Mouse (Mus musculus) heart, postnatal 0 days (tissue): Measurements from ENCODE around the gene Uqcrq. TPM values are rescaled to one million over a fixed set of nuclear protein-coding genes. Genes with fewer than 3 reads are reported as not detected.

Experiments
- ATAC-seq: fragments of 200-750 bp; cut with Nextera tagmentation; 2 replicates; pipeline ENCODE4 v1.8.0; 2017; ENCODE audit warnings: low read depth, moderate number of reproducible peaks, moderate library complexity; ENCODE audit not compliant: insufficient read depth
- DNase-seq: peaks from one replicate; pipeline ENCODE4 v3.0.0-alpha.2; 2016; ENCODE audit warnings: low spot score
- H3K27ac ChIP-seq: fragments of 300-500 bp; sonication (generic); 2 replicates; pipeline ENCODE4 v1.5.1; 2014; ENCODE audit warnings: low read depth, mild to moderate bottlenecking
- H3K27me3 ChIP-seq: fragments of 300-500 bp; sonication (generic); 2 replicates; pipeline ENCODE4 v1.6.1; 2014; ENCODE audit warnings: low read length, mixed read lengths; ENCODE audit not compliant: control insufficient read depth, insufficient read depth
- H3K36me3 ChIP-seq: fragments of 300-500 bp; sonication (generic); replicated peaks from 2 replicates; pipeline ENCODE4 v1.6.1; 2014; ENCODE audit warnings: low read length, mixed read lengths; ENCODE audit not compliant: control insufficient read depth, insufficient read depth
- H3K4me1 ChIP-seq: fragments of 300-500 bp; sonication (generic); 2 replicates; pipeline ENCODE4 v1.6.1; 2014; ENCODE audit warnings: antibody characterized with exemption; ENCODE audit not compliant: control insufficient read depth, insufficient read depth
- H3K4me2 ChIP-seq: fragments of 300-500 bp; sonication (generic); 2 replicates; pipeline ENCODE4 v1.6.1; 2014; ENCODE audit warnings: low read depth, mild to moderate bottlenecking, low read length, moderate library complexity
- H3K4me3 ChIP-seq: fragments of 300-500 bp; sonication (generic); 2 replicates; pipeline ENCODE4 v1.5.1; 2014; ENCODE audit warnings: low read depth, low read length
- H3K9ac ChIP-seq: fragments of 300-500 bp; sonication (generic); replicated peaks from 2 replicates; pipeline ENCODE4 v1.6.1; 2014; ENCODE audit warnings: low read depth, low read length, mixed read lengths
- H3K9me3 ChIP-seq: fragments of 300-500 bp; sonication (generic); replicated peaks from 2 replicates; pipeline ENCODE4 v1.6.1; 2016; ENCODE audit warnings: low read length; ENCODE audit not compliant: control insufficient read depth
- CTCF ChIP-seq: IDR thresholded peaks from 2 replicates; pipeline ENCODE4 v1.5.1; 2016; ENCODE audit warnings: antibody characterized with exemption, control low read depth, low read depth
- EP300 ChIP-seq: IDR thresholded peaks from 2 replicates; pipeline ENCODE4 v1.6.1; 2016; ENCODE audit warnings: antibody characterized with exemption, low read depth
- WGBS: fragments of 180-500 bp; shearing (Covaris S2); extraction: QIAGEN DNeasy Blood & Tissue Kit; methylation state at CpG from one replicate; pipeline ENCODE4 v1.1.7; 2014; 5-methylcytosine and 5-hydroxymethylcytosine counted together
- polyA plus RNA-seq: library from polyadenylated mRNA; unstranded; fragments of >200 nt; fragmentation: Nextera tagmentation; extraction: Ambion mirVana; gene quantifications from 2 replicates; pipeline ENCODE4 v1.2.1, GENCODE M21; 2015
- total RNA-seq: library from RNA; depleted of rRNA; stranded (reverse); fragments of >200 nt; gene quantifications from 2 replicates; pipeline ENCODE4 v1.2.3, GENCODE M21; 2014; ENCODE audit warnings: low replicate concordance

The Uqcrq gene
- total and polyA plus RNA-seq, 2 experiments from 2014 or later, result 76.4 to 3,062 TPM

DNA sequence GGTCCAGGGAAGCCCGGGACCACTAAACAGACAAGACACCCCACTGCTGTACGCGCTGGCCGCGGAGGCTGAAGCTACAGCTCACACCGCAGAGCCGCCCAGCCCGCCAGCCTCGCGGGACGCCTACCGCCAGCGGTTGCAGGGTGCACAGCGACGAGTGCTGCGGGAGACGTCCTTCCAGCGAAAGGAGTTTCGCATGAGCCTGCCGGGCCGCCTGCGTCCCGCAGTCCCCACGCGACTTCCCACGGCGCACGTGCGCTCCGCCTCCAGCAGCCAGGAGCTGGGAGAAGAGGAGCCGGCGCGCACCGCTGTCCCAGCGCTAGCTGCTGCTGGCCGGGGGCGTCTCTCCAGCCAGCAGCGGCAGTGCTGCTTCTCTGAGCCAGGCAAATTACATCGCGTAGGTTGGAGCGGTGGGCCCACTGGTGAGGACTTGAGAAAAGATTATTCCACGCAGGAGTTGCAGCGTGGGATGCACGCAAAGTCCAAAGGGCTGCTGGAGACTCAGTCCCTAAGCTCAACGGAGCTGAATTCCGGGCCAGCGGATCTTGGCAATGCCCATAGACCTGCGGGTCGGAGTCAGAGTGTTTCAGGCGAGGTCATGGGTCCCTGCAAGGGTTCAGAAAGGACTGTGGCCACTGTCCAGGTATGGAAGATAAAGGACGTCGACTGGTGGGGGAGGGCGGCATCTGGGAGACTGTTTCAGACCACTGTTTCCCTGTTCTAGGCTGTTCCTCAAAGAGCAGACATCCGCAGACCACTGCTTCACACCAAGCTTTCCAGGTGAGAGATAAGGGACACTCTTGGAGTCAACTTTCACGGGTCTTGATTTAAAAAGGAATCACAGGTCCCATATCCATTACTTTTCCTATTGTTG lies 33.2 kb upstream of the Uqcrq start:
- ATAC-seq (peak; percentile 25; the same call in 1 of the 2 replicates), DNase-seq (no peak)
- Histone ChIP-seq H3K9ac (peak overlapping the region; percentile 26), H3K4me1 (no peaks in the 10 kb centered on the region), H3K4me3 (peak overlapping the region; percentile 37), H3K36me3 (no peaks in the 10 kb centered on the region), H3K9me3 (no peaks in the 10 kb centered on the region), H3K4me2 (peak overlapping the region; percentile 67), H3K27ac (no peak overlapping the region), H3K27me3 (peaks cover 53% of the 10 kb centered on the region)
- 9% methylated on average over 53 of the region's 55 CpGs for WGBS
- no peak for TF ChIP-seq EP300
- no peak for TF ChIP-seq CTCF

DNA sequence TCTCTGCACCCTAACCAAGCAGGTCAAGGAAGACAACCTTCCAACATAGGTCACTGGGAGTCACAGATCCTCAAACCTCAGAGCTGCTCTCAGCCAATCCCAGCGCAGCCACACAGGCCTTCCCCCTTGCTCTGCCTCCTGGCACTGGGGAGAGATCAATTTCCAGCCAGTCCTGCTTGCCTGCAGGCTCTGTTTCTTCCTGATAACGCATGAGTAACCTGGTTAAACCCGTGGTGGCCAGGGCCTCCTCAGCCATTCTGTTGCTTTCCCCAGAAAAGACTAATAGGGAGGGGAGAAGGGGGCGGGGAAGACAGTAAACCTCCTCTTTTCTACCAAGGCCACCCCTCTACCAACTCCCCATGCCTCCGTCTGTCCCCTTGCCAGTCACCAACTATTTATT lies 31.1 kb upstream of the Uqcrq start:
- no peaks in the 10 kb centered on the region for H3K36me3 ChIP-seq
- DNase-seq (no peak), ATAC-seq (no peak)
- H3K4me1 ChIP-seq, result no peaks in the 10 kb centered on the region
- H3K4me3 ChIP-seq, result no peak overlapping the region
- H3K27me3 ChIP-seq, result peaks cover 52% of the 10 kb centered on the region
- no peak overlapping the region for H3K27ac ChIP-seq
- 51% methylated on average over 5 of the region's 5 CpGs for WGBS
- TF ChIP-seq EP300, result no peak
- no peak for TF ChIP-seq CTCF
- no peaks in the 10 kb centered on the region for H3K9me3 ChIP-seq
- no peak overlapping the region for H3K9ac ChIP-seq
- no peak overlapping the region for H3K4me2 ChIP-seq

DNA sequence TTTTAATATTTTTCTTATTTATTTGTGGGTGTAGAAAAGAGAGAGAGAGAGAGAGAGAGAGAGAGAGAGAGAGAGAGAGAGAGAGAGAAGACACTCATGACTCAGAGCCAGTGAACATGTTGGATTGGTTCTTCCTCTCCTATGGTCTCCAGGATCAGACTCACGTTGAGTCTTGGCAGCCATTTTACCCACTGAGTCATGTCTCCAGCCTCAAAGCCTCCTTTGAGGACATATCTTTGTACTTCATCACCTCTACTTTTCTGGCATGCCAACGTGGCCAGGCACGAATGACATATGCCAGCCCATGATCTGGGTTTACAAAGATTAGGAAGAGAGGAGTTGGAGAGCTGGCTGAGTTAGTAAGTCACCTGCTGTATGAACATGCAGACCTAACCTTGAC lies 29.6 kb upstream of the Uqcrq start:
- peaks cover 39% of the 10 kb centered on the region for H3K27me3 ChIP-seq
- no peak for ATAC-seq

DNA sequence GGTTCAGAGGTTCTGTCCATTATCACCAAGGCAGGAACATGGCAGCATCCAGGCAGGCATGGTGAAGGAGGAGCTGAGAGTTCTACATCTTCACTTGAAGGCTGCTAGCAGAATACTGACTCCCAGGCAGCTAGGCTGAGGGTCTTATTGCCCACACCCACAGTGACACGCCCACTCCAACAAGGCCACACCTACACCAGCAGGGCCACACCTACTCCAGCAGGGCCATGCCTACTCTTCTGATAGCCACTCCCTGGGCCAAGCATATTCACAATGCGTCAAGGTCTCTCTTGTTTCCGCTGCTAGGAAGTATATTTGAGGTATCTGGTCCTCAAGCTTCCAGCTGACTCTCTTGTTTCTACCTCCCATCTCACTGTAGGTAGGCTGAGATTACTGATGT lies 28.4 kb upstream of the Uqcrq start:
- no peak overlapping the region for H3K4me3 ChIP-seq
- H3K27me3 ChIP-seq, result peaks cover 27% of the 10 kb centered on the region
- no peaks in the 10 kb centered on the region for H3K9me3 ChIP-seq
- H3K9ac ChIP-seq, result no peak overlapping the region
- TF ChIP-seq EP300, result no peak
- TF ChIP-seq CTCF, result no peak
- H3K36me3 ChIP-seq, result no peaks in the 10 kb centered on the region
- H3K4me1 ChIP-seq, result no peaks in the 10 kb centered on the region
- no peak for DNase-seq
- ATAC-seq, result no peak
- no peak overlapping the region for H3K4me2 ChIP-seq
- 72% methylated on average over 3 of the region's 3 CpGs for WGBS
- H3K27ac ChIP-seq, result no peak overlapping the region

More for the DNA sequence above, 29.6 kb upstream of the Uqcrq start:
- no peak overlapping the region for H3K27ac ChIP-seq
- no peak overlapping the region for H3K9ac ChIP-seq
- no peaks in the 10 kb centered on the region for H3K9me3 ChIP-seq
- TF ChIP-seq EP300 (no peak), CTCF (no peak)
- H3K36me3 ChIP-seq, result no peaks in the 10 kb centered on the region
- H3K4me3 ChIP-seq, result no peak overlapping the region
- WGBS, result 45% methylated on average over 3 of the region's 3 CpGs
- no peaks in the 10 kb centered on the region for H3K4me1 ChIP-seq
- H3K4me2 ChIP-seq, result no peak overlapping the region
- DNase-seq, result no peak

DNA sequence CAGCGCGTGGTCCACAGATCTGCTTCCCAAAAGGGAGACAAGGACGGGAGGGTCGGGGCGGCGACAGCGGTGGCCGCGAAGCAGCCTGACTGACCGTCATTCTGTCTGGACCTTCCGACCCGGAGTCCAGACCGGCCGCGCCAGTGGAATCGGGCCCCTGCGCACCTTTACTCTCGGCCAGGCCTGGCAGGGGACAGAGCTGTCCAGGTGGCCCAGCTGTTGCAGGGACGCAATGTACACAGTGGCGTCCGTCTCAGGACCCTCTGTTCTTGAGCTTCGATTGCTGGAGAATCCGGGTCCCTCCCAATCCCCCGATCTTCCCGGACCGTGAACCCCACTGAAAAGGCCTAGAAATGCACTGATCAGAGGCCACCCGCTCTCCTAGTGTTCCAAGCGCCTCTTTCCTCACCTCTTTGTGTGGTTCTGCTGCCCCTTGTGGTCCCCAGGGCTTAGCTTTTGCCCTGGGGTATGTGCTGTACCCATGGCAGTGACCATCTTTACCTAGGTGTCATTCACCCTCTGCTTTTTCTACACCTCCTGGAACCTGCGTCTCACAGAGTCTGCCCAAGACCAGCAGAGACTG lies 26.8 kb upstream of the Uqcrq start:
- H3K9ac ChIP-seq, result peak overlapping the region; percentile 27
- no peaks in the 10 kb centered on the region for H3K36me3 ChIP-seq
- peaks cover 13% of the 10 kb centered on the region for H3K27me3 ChIP-seq
- ATAC-seq (peak; percentile 22; the same call in 1 of the 2 replicates), DNase-seq (no peak)
- H3K27ac ChIP-seq, result no peak overlapping the region
- H3K4me1 ChIP-seq, result no peaks in the 10 kb centered on the region
- TF ChIP-seq EP300 (no peak), CTCF (peak; percentile 9; the same call in 1 of the 2 replicates)
- 8% methylated on average over 28 of the region's 29 CpGs for WGBS
- H3K9me3 ChIP-seq, result no peaks in the 10 kb centered on the region
- H3K4me2 ChIP-seq, result peak overlapping the region; percentile 92
- peak overlapping the region; percentile 60 for H3K4me3 ChIP-seq
